Mouse (Mus musculus) granulocyte monocyte progenitor cell, adult 5-6 weeks (primary cell): ENCODE data around the gene Cabin1. TPM values are rescaled to one million over a fixed set of nuclear protein-coding genes. Genes with fewer than 3 reads are reported as not detected.
A peak's percentile ranks its signal among the peaks of the same experiment; 100 is the strongest.

Experiments used
- ATAC-seq: replicated peaks from 2 replicates; pipeline ENCODE4 v1.8.0; 2016; ENCODE audit warnings: mild to moderate bottlenecking, moderate TSS enrichment, inconsistent platforms; ENCODE audit not compliant: poor library complexity, severe bottlenecking
- total RNA-seq, 2 experiments: library from RNA; stranded (forward) in 1 of 2; stranded (reverse) in 1 of 2; fragments of 200-712, 200-1000 nt in 1 of 2; fragments of >200 nt in 1 of 2; fragmentation: Nextera tagmentation in 1 of 2; gene quantifications; 2 replicates each; pipeline ENCODE4 v1.2.3; 2014 to 2017

Gene Cabin1
- total RNA-seq, 2 experiments from 2014 or later, result 23.0 to 48.8 TPM

DNA sequence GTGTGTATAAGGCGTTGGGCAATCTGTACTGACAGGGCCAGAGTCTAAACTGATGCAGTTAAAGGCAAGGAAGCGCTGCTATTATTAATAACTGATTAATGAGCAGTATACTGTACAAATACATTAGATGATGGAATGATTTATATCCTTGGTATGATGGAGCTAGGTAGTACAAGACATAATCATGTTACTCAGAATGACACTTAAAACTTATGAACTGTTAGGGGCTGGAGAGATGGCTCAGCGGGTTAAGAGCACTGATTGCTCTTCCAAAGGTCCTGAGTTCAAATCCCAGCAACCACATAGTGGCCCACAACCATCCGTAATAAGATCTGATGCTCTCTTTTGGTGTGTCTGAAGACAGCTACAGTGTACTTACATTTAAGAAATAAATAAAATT lies 156.9 kb downstream of the Cabin1 start:
- no peak for ATAC-seq

GRCm38 (mm10) chr10:75605162-75605846 lies 158.8 kb downstream of the Cabin1 start:
- ATAC-seq, result peak; percentile 17; the same call in 1 of the 2 replicates

DNA sequence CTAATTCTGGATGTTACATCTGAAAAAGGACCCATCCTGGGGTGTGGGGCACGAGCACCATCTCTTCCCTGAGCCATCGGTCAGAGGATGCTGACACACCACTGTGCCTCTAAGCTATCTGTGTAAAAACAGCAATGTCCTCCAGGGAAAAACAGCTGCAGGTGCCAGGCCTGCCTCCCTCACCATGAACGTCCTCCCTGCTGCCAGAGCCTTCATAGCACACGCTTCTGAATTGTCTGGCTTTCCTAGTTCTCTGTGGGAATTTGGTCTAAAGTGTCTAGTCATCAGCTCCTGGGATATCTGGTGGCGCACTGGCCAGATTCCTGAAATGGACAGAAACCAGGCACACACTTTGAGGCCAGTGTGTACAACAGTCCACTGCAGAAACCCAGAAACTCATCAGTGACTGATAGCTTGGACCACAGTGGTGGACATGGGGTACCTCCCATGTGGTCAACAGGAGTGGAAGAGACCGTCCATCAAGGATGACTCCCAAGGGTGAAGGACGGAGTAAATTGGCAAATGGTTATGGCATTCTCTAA lies 163.9 kb downstream of the Cabin1 start:
- ATAC-seq, result no peak

Other genes with a start within 250 kb of the Cabin1 start
- 97.0 and 127 TPM in 2 replicates for gene Snrpd3, start 246.8 kb downstream of the Cabin1 start, total RNA-seq (2014; fragmentation: Nextera tagmentation)
- 74.4 and 109 TPM in 2 replicates for gene Snrpd3, start 246.8 kb downstream of the Cabin1 start, total RNA-seq (2017)
- gene Gucd1, start 246.4 kb downstream of the Cabin1 start, total RNA-seq (2014; fragmentation: Nextera tagmentation), result 11.8 and 20.1 TPM in 2 replicates
- gene Gucd1, start 246.4 kb downstream of the Cabin1 start, total RNA-seq (2017), result 11.8 and 15.4 TPM in 2 replicates
- not detected in 2 replicates for gene Lrrc75b, start 204.0 kb downstream of the Cabin1 start, total RNA-seq (2014; fragmentation: Nextera tagmentation)
- not detected in 2 replicates for gene Lrrc75b, start 204.0 kb downstream of the Cabin1 start, total RNA-seq (2017)
- 1.7 TPM in 1 of 2 replicates, not detected in the other for gene Ggt1, start 202.7 kb downstream of the Cabin1 start, total RNA-seq (2014; fragmentation: Nextera tagmentation)
- 1.7 TPM in 1 of 2 replicates, not detected in the other for gene Ggt1, start 202.7 kb downstream of the Cabin1 start, total RNA-seq (2017)
- gene Ggt5, start 175.0 kb downstream of the Cabin1 start, total RNA-seq (2014; fragmentation: Nextera tagmentation), result 2.3 and 6.4 TPM in 2 replicates
- 2.4 and 3.6 TPM in 2 replicates for gene Ggt5, start 175.0 kb downstream of the Cabin1 start, total RNA-seq (2017)
- gene Susd2, start 120.3 kb downstream of the Cabin1 start, total RNA-seq (2014; fragmentation: Nextera tagmentation), result 0.26 TPM in 1 of 2 replicates, not detected in the other
- not detected in 2 replicates for gene Susd2, start 120.3 kb downstream of the Cabin1 start, total RNA-seq (2017)
- gene Ddt, start 9.1 kb upstream of the Cabin1 start, total RNA-seq (2014; fragmentation: Nextera tagmentation), result 65.6 and 85.2 TPM in 2 replicates
- gene Ddt, start 9.1 kb upstream of the Cabin1 start, total RNA-seq (2017), result 45.0 and 61.0 TPM in 2 replicates
- not detected in 2 replicates for gene Gm20441, start 16.6 kb upstream of the Cabin1 start, total RNA-seq (2014; fragmentation: Nextera tagmentation)
- gene Gm20441, start 16.6 kb upstream of the Cabin1 start, total RNA-seq (2017), result not detected in 2 replicates
- 4.5 and 12.9 TPM in 2 replicates for gene Gstt3, start 17.1 kb upstream of the Cabin1 start, total RNA-seq (2014; fragmentation: Nextera tagmentation)
- 4.4 and 4.7 TPM in 2 replicates for gene Gstt3, start 17.1 kb upstream of the Cabin1 start, total RNA-seq (2017)
- gene Gstt1, start 34.2 kb upstream of the Cabin1 start, total RNA-seq (2014; fragmentation: Nextera tagmentation), result not detected in 2 replicates
- gene Gstt1, start 34.2 kb upstream of the Cabin1 start, total RNA-seq (2017), result not detected in 2 replicates
- not detected in 2 replicates for gene Gstt4, start 58.2 kb upstream of the Cabin1 start, total RNA-seq (2014; fragmentation: Nextera tagmentation)
- gene Gstt4, start 58.2 kb upstream of the Cabin1 start, total RNA-seq (2017), result not detected in 2 replicates
- gene Gstt2, start 73.1 kb upstream of the Cabin1 start, total RNA-seq (2014; fragmentation: Nextera tagmentation), result 18.0 and 33.8 TPM in 2 replicates
- gene Gstt2, start 73.1 kb upstream of the Cabin1 start, total RNA-seq (2017), result 17.5 and 31.1 TPM in 2 replicates
- 657 and 889 TPM in 2 replicates for gene Mif, start 95.9 kb upstream of the Cabin1 start, total RNA-seq (2014; fragmentation: Nextera tagmentation)
- gene Mif, start 95.9 kb upstream of the Cabin1 start, total RNA-seq (2017), result 712 and 870 TPM in 2 replicates
- gene Derl3, start 129.1 kb upstream of the Cabin1 start, total RNA-seq (2014; fragmentation: Nextera tagmentation), result 7.0 TPM in 1 of 2 replicates, not detected in the other
- 2.3 TPM in 1 of 2 replicates, not detected in the other for gene Derl3, start 129.1 kb upstream of the Cabin1 start, total RNA-seq (2017)
- gene Smarcb1, start 157.3 kb upstream of the Cabin1 start, total RNA-seq (2014; fragmentation: Nextera tagmentation), result 80.0 and 102 TPM in 2 replicates
- gene Smarcb1, start 157.3 kb upstream of the Cabin1 start, total RNA-seq (2017), result 58.0 and 79.4 TPM in 2 replicates
- 60.4 and 66.7 TPM in 2 replicates for gene Chchd10, start 168.8 kb upstream of the Cabin1 start, total RNA-seq (2014; fragmentation: Nextera tagmentation)
- gene Chchd10, start 168.8 kb upstream of the Cabin1 start, total RNA-seq (2017), result 33.2 and 37.5 TPM in 2 replicates
- gene Mmp11, start 172.2 kb upstream of the Cabin1 start, total RNA-seq (2014; fragmentation: Nextera tagmentation), result 0.41 TPM in 1 of 2 replicates, not detected in the other
- not detected in 2 replicates for gene Mmp11, start 172.2 kb upstream of the Cabin1 start, total RNA-seq (2017)
- not detected in 2 replicates for gene Gm867, start 176.3 kb upstream of the Cabin1 start, total RNA-seq (2014; fragmentation: Nextera tagmentation)
- gene Gm867, start 176.3 kb upstream of the Cabin1 start, total RNA-seq (2017), result not detected in 2 replicates
- not detected in 2 replicates for gene Vpreb3, start 178.7 kb upstream of the Cabin1 start, total RNA-seq (2014; fragmentation: Nextera tagmentation)
- not detected in 2 replicates for gene Vpreb3, start 178.7 kb upstream of the Cabin1 start, total RNA-seq (2017)
- 0.77 and 1.7 TPM in 2 replicates for gene Gm5134, start 190.2 kb upstream of the Cabin1 start, total RNA-seq (2014; fragmentation: Nextera tagmentation)
- gene Gm5134, start 190.2 kb upstream of the Cabin1 start, total RNA-seq (2017), result 0.36 and 0.43 TPM in 2 replicates